Mouse (Mus musculus): Measurements from ENCODE around the gene Fam170b.

- TF ChIP-seq CTCF (IDR thresholded peaks at IDR 0.05; ENCODE audit: low read depth): no peak
- no peak for TF ChIP-seq EP300 (IDR thresholded peaks at IDR 0.05; ENCODE audit: low read depth)
Observed at GRCm38 (mm10) chr14:32785556-32786130, 48.1 kb upstream of the Fam170b start, which contains the start of gene Tmem273.
